Mouse (Mus musculus) telencephalon, adult 2 months (tissue): Measurements from ENCODE around the gene Arhgap10.

Source experiments
- DNase-seq: peaks from one replicate; pipeline ENCODE4 v3.0.0-alpha.2; 2011; ENCODE audit warnings: low read depth, low spot score

Gene Arhgap10

GRCm38 (mm10) chr8:77288492-77288891 lies 229.3 kb downstream of the Arhgap10 start:
- no peak for DNase-seq

GRCm38 (mm10) chr8:77288065-77288464 lies 229.7 kb downstream of the Arhgap10 start:
- no peak for DNase-seq

- no peak for DNase-seq
These were observed 233.3 kb downstream of the Arhgap10 start for GRCm38 (mm10) chr8:77284473-77284872.

GRCm38 (mm10) chr8:77282605-77283236 lies 235.0 kb downstream of the Arhgap10 start:
- DNase-seq, result no peak

- no peak for DNase-seq
These were observed 237.8 kb downstream of the Arhgap10 start for GRCm38 (mm10) chr8:77279977-77280376.

- no peak for DNase-seq
These were observed 239.5 kb downstream of the Arhgap10 start for GRCm38 (mm10) chr8:77278246-77278645.

- DNase-seq, result no peak
These were observed 240.9 kb downstream of the Arhgap10 start for GRCm38 (mm10) chr8:77276827-77277226.

- no peak for DNase-seq
These were observed 242.2 kb downstream of the Arhgap10 start for GRCm38 (mm10) chr8:77275571-77275970.

DNA sequence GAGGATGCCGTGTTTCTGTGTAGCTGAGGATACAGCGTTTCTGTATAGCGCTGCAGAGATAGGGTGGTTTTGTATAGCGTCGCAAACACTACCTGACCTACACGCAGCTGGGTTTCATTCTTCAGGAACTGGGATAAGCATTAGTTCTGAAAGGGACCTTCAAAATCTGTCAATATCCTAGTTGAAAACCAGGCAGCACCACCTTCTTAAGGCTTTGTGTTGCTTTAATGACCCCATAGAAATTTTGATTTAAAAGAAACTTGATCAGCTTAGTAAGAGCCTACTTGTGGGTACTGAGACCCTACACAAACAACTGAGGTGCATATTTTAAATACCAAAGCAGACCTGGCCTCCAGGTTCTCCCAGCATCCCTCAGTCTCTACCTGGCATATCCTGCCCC lies 245.6 kb downstream of the Arhgap10 start:
- no peak for DNase-seq

DNA sequence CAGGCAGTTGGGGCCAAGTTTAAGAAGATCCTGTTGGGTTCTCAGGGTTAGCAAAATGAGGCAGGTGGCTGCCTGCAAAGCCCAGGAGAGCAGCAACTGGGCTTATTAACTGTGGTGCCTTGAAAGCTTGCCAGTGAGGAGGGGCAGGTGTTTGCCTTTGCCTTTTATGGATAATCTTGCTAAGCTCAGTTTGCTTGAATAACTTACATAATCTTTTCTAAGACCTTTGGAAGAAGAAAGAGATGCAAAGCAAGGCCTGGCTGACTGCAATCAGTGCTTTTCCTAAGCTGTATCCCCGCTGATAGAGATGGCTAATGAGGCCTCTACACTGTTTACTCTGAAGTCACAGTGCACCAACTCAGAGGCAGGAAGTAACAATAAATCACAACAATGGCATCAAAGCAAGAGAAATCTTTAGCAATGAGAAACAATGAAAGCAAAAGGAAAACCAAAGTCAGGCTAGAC lies 249.8 kb downstream of the Arhgap10 start:
- DNase-seq, result no peak

GRCm38 (mm10) chr8:77262216-77263009 lies 255.3 kb downstream of the Arhgap10 start:
- peak; percentile 34 for DNase-seq

DNA sequence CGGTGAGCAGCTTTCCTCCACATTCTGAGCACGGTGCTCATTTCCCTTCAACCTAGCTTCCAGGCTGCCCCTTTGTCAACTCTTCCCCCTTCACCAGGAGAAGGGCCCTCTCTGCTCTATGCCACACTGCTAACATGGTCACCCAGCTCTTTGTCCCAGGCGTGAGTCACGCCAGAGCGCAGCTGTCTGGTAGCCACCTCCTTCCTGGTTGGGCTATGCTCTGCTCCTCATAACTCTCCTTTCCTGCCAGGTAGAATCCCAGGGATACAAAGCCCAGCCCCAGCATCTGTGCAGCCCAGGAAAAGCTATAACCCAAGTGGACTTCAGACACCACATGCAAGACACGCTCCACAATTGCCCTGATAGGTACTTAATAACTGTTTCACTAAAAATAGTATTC lies 256.5 kb downstream of the Arhgap10 start:
- no peak for DNase-seq

DNA sequence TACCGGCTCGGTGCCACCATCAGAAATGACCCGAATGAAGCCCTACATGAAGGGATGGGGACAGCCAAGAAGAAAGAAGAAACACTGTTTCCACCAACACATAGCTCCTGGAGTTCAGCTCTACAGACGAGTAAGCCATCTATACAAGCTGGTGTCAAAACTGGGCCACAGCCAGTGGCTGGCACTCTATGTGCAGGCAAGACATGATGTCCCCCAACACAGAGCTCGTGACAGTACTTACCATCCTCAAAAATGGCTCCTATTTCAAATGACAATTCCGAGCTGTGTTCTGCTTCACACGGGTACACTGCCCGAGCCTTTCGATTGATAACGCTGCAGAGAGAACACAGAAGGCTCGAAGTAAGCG lies 260.7 kb downstream of the Arhgap10 start:
- no peak for DNase-seq

DNA sequence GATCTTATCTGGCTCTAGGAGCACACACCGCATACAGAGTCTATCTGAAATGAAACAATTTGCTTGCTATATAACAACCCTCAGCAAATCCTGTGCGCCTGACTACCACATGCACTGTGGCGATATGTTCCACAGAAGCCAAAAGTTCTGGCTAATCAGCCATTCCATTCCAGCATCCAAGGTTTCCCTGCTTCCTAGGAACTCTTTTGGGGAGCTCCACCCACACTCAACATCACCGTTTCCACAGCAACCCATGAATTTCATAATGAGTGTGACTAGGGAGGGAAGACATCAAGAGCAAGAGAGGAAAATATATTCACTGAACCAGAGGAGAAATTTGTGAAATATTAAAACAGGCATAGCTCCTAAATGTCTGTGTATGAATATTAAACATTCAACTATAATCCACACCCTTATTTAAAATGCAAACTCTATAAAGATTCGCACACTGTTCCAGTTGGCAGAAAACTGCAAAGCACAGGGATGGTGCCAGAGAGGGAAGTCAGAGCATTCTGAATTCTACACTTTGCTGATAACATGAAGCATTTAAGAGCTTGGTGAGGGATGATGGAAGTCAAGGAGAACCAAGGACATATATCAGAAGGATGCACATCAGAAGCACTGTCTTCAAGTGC lies 261.2 kb downstream of the Arhgap10 start:
- DNase-seq, result peak; percentile 92

GRCm38 (mm10) chr8:77254466-77254865 lies 263.3 kb downstream of the Arhgap10 start:
- DNase-seq, result no peak

DNA sequence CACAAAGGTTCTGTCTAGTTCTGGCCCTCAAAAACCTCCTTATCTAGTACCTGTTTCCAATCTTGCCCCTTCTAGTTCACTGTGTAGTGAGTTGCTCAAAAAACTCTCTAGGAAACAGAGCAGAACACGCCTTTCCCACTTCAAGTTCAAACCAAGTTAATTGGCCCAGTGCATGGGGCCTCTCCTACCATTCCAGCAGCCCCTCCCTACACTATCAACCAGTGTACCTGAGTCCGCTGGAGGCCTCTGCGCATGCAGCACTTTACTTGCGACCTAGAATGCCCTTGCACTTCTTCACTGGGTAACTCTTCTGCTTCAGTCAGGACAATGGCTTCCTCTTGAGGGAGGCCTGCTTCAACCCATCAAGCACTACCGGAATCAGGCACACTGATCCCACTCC lies 266.6 kb downstream of the Arhgap10 start:
- no peak for DNase-seq

- no peak for DNase-seq
These were observed 267.7 kb downstream of the Arhgap10 start for GRCm38 (mm10) chr8:77250094-77250493.

DNA sequence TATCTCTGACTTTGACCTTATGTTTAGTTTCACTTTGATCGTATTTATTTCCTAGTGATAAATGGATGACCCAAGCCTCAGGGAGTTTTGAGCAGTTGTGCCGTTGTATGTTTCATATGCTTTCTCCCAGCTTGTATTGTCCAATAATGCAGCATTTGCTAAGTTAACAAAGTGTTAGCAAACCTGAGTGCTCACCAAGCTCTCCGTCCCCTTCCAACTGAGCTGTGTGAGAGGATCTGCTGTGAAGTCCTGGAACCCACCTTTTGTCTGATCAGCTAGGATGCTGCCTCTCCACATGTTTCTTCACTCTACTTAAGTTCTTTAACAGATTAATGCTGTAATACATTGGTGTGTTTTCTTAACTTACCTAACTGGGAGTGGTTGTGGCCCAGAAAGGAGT lies 276.4 kb downstream of the Arhgap10 start:
- no peak for DNase-seq

GRCm38 (mm10) chr8:77239462-77239861 lies 278.3 kb downstream of the Arhgap10 start:
- no peak for DNase-seq

DNA sequence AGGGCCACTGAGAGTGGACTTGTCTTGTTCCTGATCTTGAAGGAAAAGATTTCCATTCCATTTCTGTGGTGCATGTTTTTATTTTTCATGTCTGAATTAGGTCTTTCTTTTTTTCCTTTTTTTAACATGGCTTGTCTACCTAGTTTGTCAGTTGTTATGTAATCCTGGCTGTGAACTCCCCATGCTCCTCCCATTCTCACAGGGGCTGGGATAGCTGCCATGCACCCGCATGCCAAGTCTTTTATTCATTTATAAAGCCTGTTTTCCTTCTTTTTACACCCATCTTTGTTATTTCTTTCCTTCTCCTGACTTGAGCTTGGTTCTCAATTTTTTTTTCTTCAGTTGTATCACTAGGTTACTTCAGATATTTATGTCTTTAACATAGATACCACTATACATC lies 281.1 kb downstream of the Arhgap10 start:
- no peak for DNase-seq

- no peak for DNase-seq
These were observed 285.3 kb downstream of the Arhgap10 start for GRCm38 (mm10) chr8:77232411-77232810.

- no peak for DNase-seq
These were observed 285.9 kb downstream of the Arhgap10 start for GRCm38 (mm10) chr8:77231834-77232233.

- no peak for DNase-seq
These were observed 286.5 kb downstream of the Arhgap10 start for GRCm38 (mm10) chr8:77231211-77231610.
